Mouse (Mus musculus): ENCODE measurements at regions not wholly inside any gene's neighbourhood (a gene's known extent, or its start where the extent isn't known, plus 50 kb on each side); places are given as distances from the start of the nearest gene placed in this dataset.

DNA sequence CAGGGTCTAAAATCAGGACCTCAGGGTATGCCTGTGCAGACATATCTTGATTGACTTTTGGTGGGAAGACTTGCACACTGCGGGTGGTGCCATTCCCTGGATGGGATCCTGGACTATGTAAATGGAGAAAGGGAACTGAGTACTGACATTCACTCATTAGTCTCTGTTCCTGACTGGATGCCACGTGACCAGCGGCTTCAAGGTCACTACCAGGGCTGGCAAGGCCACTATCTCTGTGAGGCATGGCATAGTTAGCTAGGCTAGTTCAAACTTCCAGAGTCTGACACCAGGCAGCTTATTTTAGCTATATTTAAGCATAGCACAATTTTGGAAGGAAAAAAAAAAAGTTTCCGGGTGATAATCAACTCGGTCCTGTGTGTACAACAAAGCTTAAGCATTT is 108.0 kb upstream of the Gm6657 start:
- Histone ChIP-seq H3K4me2 (ENCODE audit: low read depth, low read length) (no peak overlapping the region), H3K36me3 (ENCODE audit: control insufficient read depth, insufficient read depth) (no peaks in the 10 kb centered on the region), H3K27ac (ENCODE audit: low read length) (no peak overlapping the region), H3K27me3 (ENCODE audit: control insufficient read depth, insufficient read depth, low read depth, low read length) (no peaks in the 10 kb centered on the region), H3K4me3 (ENCODE audit: low read depth, low read length) (no peak overlapping the region), H3K4me1 (ENCODE audit: control insufficient read depth, low read depth, low read length) (no peaks in the 10 kb centered on the region), H3K9ac (ENCODE audit: low read depth, low read length) (no peak overlapping the region), H3K9me3 (replicated peaks; ENCODE audit: control insufficient read depth, low read length) (no peaks in the 10 kb centered on the region)
- ATAC-seq (ENCODE audit: low read depth): no peak
- 60% methylated on average over 5 of the region's 5 CpGs for WGBS (ENCODE audit: insufficient replicate concordance)

DNA sequence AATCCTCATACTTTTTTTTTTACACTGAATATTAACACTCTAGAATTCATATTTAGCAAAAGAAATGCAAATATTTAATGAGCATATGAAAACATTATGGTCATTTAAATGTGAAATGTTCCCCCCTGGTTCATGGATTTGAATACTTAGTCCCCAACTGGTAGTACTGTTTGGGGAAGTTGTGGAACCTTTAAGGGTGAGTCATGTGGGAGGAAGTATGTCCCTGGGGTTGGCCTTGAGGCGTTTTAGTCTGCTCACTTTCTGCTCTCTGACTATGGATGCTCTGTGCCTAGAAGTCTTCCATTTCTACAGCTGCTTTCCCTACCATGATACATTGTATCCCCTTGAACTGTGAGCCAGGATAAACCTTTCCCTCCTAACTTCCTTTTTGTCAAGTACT is 106.1 kb upstream of the Gm6657 start:
- Histone ChIP-seq H3K4me1 (ENCODE audit: control insufficient read depth, low read depth, low read length) (no peaks in the 10 kb centered on the region), H3K9me3 (replicated peaks; ENCODE audit: control insufficient read depth, low read length) (no peaks in the 10 kb centered on the region), H3K36me3 (ENCODE audit: control insufficient read depth, insufficient read depth) (no peaks in the 10 kb centered on the region), H3K27me3 (ENCODE audit: control insufficient read depth, insufficient read depth, low read depth, low read length) (no peaks in the 10 kb centered on the region), H3K4me2 (ENCODE audit: low read depth, low read length) (no peak overlapping the region), H3K4me3 (ENCODE audit: low read depth, low read length) (no peak overlapping the region), H3K27ac (ENCODE audit: low read length) (no peak overlapping the region), H3K9ac (ENCODE audit: low read depth, low read length) (no peak overlapping the region)
- no peak for ATAC-seq (ENCODE audit: low read depth)
- 0% methylated on average over 1 of the region's 1 CpGs for WGBS (ENCODE audit: insufficient replicate concordance)

DNA sequence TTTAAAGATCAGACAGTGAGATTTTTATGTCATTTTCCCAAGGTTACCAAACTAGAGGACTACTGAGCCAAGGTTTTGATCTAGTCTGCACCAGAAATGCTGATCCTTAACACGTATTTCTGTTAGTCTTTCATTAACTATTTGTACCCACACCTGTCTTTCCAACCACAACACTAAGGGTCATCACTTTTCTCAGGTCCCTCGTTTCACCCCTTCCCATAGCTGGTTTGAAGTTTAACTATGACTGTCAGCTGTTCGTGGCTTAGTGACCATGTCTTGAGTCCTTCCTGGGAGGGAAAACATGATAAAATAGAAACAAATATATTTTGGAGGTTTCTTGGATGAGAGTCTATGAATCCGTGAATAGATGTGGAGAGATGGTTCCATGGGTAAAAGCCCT is 99.6 kb upstream of the Gm6657 start:
- Histone ChIP-seq H3K27me3 (ENCODE audit: control insufficient read depth, insufficient read depth, low read depth, low read length) (no peaks in the 10 kb centered on the region), H3K27ac (ENCODE audit: low read length) (no peak overlapping the region), H3K4me3 (ENCODE audit: low read depth, low read length) (no peak overlapping the region), H3K36me3 (ENCODE audit: control insufficient read depth, insufficient read depth) (no peaks in the 10 kb centered on the region), H3K4me1 (ENCODE audit: control insufficient read depth, low read depth, low read length) (no peaks in the 10 kb centered on the region), H3K4me2 (ENCODE audit: low read depth, low read length) (no peak overlapping the region), H3K9ac (ENCODE audit: low read depth, low read length) (no peak overlapping the region), H3K9me3 (replicated peaks; ENCODE audit: control insufficient read depth, low read length) (no peaks in the 10 kb centered on the region)
- ATAC-seq (ENCODE audit: low read depth): no peak
- 49% methylated on average over 4 of the region's 4 CpGs for WGBS (ENCODE audit: insufficient replicate concordance)

DNA sequence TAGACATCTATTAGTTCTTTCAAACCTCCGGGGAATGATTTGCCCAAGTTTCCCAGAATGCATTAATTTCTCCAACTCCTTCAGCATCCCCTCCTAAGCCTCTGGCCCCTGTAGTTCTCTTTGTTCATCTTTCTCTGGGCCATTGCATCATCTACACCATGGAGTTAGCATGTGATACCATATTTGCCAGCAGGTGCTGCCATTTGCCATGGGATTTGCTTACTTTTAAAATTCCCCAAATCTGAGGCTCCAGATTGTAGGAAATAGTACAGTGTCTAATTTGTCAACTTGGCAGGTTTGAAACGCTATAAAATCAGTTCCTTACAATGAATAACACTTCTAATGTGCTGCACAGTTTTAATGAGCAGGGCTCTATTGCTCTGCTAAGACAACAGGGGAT is 98.7 kb upstream of the Gm6657 start:
- H3K9ac ChIP-seq (ENCODE audit: low read depth, low read length): no peak overlapping the region
- no peaks in the 10 kb centered on the region for H3K4me1 ChIP-seq (ENCODE audit: control insufficient read depth, low read depth, low read length)
- no peak overlapping the region for H3K4me2 ChIP-seq (ENCODE audit: low read depth, low read length)
- no peaks in the 10 kb centered on the region for H3K27me3 ChIP-seq (ENCODE audit: control insufficient read depth, insufficient read depth, low read depth, low read length)
- no peak overlapping the region for H3K27ac ChIP-seq (ENCODE audit: low read length)
- WGBS (ENCODE audit: insufficient replicate concordance): 49% methylated on average over 2 of the region's 2 CpGs
- no peak overlapping the region for H3K4me3 ChIP-seq (ENCODE audit: low read depth, low read length)
- no peaks in the 10 kb centered on the region for H3K36me3 ChIP-seq (ENCODE audit: control insufficient read depth, insufficient read depth)
- ATAC-seq (ENCODE audit: low read depth): no peak
- no peaks in the 10 kb centered on the region for H3K9me3 ChIP-seq (replicated peaks; ENCODE audit: control insufficient read depth, low read length)

DNA sequence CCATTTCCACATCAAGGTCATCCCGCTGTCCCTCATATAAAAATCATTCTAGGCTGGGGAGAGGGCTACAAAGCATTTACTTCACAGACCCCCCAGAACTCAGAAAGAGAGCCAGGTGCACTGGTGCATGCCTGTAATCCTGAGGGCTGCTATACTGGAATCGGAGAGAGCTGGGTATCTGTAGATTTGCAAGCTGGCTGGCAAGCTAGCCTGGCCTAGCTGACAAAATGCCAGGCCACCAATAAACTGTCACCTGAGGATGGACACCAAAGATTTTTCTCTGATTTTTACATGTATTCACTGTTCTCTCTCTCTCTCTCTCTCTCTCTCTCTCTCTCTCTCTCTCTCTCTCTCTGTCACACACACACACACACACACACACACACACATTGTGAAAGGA is 98.1 kb upstream of the Gm6657 start:
- H3K4me1 ChIP-seq (ENCODE audit: control insufficient read depth, low read depth, low read length): no peaks in the 10 kb centered on the region
- H3K36me3 ChIP-seq (ENCODE audit: control insufficient read depth, insufficient read depth): no peaks in the 10 kb centered on the region
- ATAC-seq (ENCODE audit: low read depth): no peak
- no peaks in the 10 kb centered on the region for H3K9me3 ChIP-seq (replicated peaks; ENCODE audit: control insufficient read depth, low read length)
- no peak overlapping the region for H3K27ac ChIP-seq (ENCODE audit: low read length)
- WGBS (ENCODE audit: insufficient replicate concordance): 54% methylated on average over 2 of the region's 2 CpGs
- no peak overlapping the region for H3K4me2 ChIP-seq (ENCODE audit: low read depth, low read length)
- H3K4me3 ChIP-seq (ENCODE audit: low read depth, low read length): no peak overlapping the region
- no peak overlapping the region for H3K9ac ChIP-seq (ENCODE audit: low read depth, low read length)
- no peaks in the 10 kb centered on the region for H3K27me3 ChIP-seq (ENCODE audit: control insufficient read depth, insufficient read depth, low read depth, low read length)

DNA sequence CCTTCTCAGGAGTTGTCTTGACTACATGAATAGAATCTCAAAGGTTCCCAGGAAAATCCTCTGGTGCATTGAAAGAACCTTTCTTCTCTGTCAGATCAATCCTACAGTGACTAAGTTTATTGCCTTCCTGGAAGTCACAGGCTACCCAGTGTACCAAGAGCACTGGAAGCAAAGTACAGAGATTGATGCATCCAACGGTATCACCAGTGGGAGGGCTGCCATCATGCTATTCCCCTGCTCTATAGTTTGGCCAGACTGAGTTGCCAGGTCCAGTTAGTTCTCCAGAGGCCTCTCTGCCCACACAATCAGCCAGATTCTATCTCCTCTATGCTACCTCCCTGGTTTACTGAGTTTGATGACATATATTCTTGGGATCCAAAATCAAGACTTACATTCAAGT is 96.9 kb upstream of the Gm6657 start:
- ATAC-seq (ENCODE audit: low read depth): no peak
- Histone ChIP-seq H3K4me2 (ENCODE audit: low read depth, low read length) (no peak overlapping the region), H3K9ac (ENCODE audit: low read depth, low read length) (no peak overlapping the region), H3K4me1 (ENCODE audit: control insufficient read depth, low read depth, low read length) (no peaks in the 10 kb centered on the region), H3K4me3 (ENCODE audit: low read depth, low read length) (no peak overlapping the region), H3K27me3 (ENCODE audit: control insufficient read depth, insufficient read depth, low read depth, low read length) (no peaks in the 10 kb centered on the region), H3K9me3 (replicated peaks; ENCODE audit: control insufficient read depth, low read length) (no peaks in the 10 kb centered on the region), H3K36me3 (ENCODE audit: control insufficient read depth, insufficient read depth) (no peaks in the 10 kb centered on the region), H3K27ac (ENCODE audit: low read length) (no peak overlapping the region)
- WGBS (ENCODE audit: insufficient replicate concordance): 56% methylated on average over 1 of the region's 1 CpGs

DNA sequence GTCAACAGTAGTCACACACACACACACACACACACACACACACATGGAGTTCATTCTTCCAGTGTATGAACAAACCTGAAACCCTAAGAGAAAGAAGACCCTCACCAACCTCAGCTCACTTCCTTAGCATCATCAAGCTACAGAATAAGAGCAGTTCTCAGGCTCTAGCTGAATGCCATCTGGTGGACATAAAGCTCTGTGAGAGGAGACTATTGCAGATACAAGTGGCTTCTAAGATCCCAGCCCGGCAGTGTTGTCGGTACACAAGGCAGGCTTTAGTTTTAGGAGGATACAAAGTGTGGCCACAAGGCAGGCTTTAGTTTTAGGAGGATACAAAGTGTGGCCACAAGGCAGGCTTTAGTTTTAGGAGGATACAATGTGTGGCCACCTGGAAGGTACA is 96.3 kb upstream of the Gm6657 start:
- no peak overlapping the region for H3K4me3 ChIP-seq (ENCODE audit: low read depth, low read length)

DNA sequence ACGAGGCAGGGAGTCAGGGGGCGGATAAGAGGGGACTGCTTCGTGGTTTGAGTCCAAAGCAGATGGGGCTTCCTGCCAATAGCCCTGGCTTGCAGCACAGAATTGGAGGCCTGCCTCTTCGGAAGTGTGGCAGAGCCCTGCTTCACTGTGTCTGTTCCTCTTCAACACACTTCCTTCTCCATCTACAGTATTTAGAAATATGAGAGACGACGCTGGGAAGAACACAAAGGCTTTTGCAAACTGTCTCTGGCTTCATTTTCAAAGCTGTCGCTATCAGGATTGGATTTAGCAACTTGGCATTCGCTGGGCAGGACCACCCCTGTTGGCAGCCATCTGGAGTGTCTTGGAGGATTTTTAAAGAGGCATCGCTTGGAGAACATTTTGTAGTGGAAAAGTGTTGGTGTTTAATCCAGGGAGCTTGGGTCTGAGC is 95.3 kb upstream of the Gm6657 start:
- no peak overlapping the region for H3K4me3 ChIP-seq (ENCODE audit: low read depth, low read length)
- H3K9ac ChIP-seq (ENCODE audit: low read depth, low read length): no peak overlapping the region
- H3K4me2 ChIP-seq (ENCODE audit: low read depth, low read length): no peak overlapping the region
- no peak for ATAC-seq (ENCODE audit: low read depth)
- H3K9me3 ChIP-seq (replicated peaks; ENCODE audit: control insufficient read depth, low read length): no peaks in the 10 kb centered on the region
- no peak overlapping the region for H3K27ac ChIP-seq (ENCODE audit: low read length)
- WGBS (ENCODE audit: insufficient replicate concordance): 28% methylated on average over 9 of the region's 9 CpGs
- H3K36me3 ChIP-seq (ENCODE audit: control insufficient read depth, insufficient read depth): no peaks in the 10 kb centered on the region
- no peaks in the 10 kb centered on the region for H3K27me3 ChIP-seq (ENCODE audit: control insufficient read depth, insufficient read depth, low read depth, low read length)
- H3K4me1 ChIP-seq (ENCODE audit: control insufficient read depth, low read depth, low read length): no peaks in the 10 kb centered on the region

More for the DNA sequence above, 96.3 kb upstream of the Gm6657 start:
- Histone ChIP-seq H3K4me2 (ENCODE audit: low read depth, low read length) (no peak overlapping the region), H3K9ac (ENCODE audit: low read depth, low read length) (no peak overlapping the region), H3K4me1 (ENCODE audit: control insufficient read depth, low read depth, low read length) (no peaks in the 10 kb centered on the region), H3K9me3 (replicated peaks; ENCODE audit: control insufficient read depth, low read length) (no peaks in the 10 kb centered on the region), H3K27ac (ENCODE audit: low read length) (no peak overlapping the region), H3K27me3 (ENCODE audit: control insufficient read depth, insufficient read depth, low read depth, low read length) (no peaks in the 10 kb centered on the region), H3K36me3 (ENCODE audit: control insufficient read depth, insufficient read depth) (no peaks in the 10 kb centered on the region)
- WGBS (ENCODE audit: insufficient replicate concordance): 49% methylated on average over 2 of the region's 2 CpGs
- no peak for ATAC-seq (ENCODE audit: low read depth)

DNA sequence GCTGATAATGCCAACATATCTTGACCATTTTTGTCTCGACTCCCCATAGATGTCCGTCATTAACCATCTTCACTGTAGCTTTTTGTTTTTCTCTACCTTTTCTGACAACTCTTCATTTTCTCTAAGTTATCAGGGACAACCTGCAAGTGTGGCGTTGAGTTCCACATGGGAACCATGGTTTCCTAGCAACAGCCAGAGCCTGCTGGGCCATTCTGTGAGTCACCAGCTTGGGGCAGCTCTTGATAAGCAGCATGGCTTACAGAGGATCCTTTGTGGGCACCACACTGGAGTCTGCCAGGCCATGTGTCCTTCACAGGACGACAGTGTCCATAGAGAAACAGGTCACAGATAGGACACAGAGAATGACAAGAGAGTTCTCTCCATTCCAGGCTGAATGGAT is 94.3 kb upstream of the Gm6657 start:
- H3K4me2 ChIP-seq (ENCODE audit: low read depth, low read length): no peak overlapping the region
- no peak overlapping the region for H3K4me3 ChIP-seq (ENCODE audit: low read depth, low read length)
- no peak overlapping the region for H3K27ac ChIP-seq (ENCODE audit: low read length)
- H3K36me3 ChIP-seq (ENCODE audit: control insufficient read depth, insufficient read depth): no peaks in the 10 kb centered on the region
- ATAC-seq (ENCODE audit: low read depth): no peak
- H3K9ac ChIP-seq (ENCODE audit: low read depth, low read length): no peak overlapping the region
- no peaks in the 10 kb centered on the region for H3K4me1 ChIP-seq (ENCODE audit: control insufficient read depth, low read depth, low read length)
- WGBS (ENCODE audit: insufficient replicate concordance): 54% methylated on average over 4 of the region's 4 CpGs
- H3K27me3 ChIP-seq (ENCODE audit: control insufficient read depth, insufficient read depth, low read depth, low read length): no peaks in the 10 kb centered on the region
- no peaks in the 10 kb centered on the region for H3K9me3 ChIP-seq (replicated peaks; ENCODE audit: control insufficient read depth, low read length)

DNA sequence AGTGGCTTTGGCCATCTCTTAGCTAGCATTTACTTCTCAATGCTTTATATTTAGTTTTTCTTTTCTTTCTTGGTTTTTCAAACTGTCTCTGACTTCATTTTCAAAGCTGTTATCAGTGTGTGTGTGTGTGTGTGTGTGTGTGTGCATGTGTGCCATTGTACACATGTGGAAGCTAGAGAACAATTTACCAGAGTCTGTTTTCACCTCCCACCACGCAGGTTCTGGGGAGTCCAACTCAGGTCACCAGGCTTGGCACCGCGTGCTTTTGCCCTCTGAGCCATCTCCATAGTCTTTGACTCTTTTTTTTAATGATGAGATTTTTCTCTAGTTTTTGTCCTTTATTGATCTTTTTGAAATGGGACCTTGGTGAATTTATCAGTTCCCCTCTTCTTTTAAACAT is 93.3 kb upstream of the Gm6657 start:
- H3K9ac ChIP-seq (ENCODE audit: low read depth, low read length): no peak overlapping the region
- no peak overlapping the region for H3K27ac ChIP-seq (ENCODE audit: low read length)
- H3K9me3 ChIP-seq (replicated peaks; ENCODE audit: control insufficient read depth, low read length): no peaks in the 10 kb centered on the region
- 83% methylated on average over 3 of the region's 3 CpGs for WGBS (ENCODE audit: insufficient replicate concordance)
- no peaks in the 10 kb centered on the region for H3K36me3 ChIP-seq (ENCODE audit: control insufficient read depth, insufficient read depth)
- no peak overlapping the region for H3K4me3 ChIP-seq (ENCODE audit: low read depth, low read length)
- ATAC-seq (ENCODE audit: low read depth): no peak
- no peaks in the 10 kb centered on the region for H3K27me3 ChIP-seq (ENCODE audit: control insufficient read depth, insufficient read depth, low read depth, low read length)
- no peak overlapping the region for H3K4me2 ChIP-seq (ENCODE audit: low read depth, low read length)
- no peaks in the 10 kb centered on the region for H3K4me1 ChIP-seq (ENCODE audit: control insufficient read depth, low read depth, low read length)
